Mouse (Mus musculus) olfactory bulb, adult 2 months (tissue): Measurements from ENCODE around the gene Atp2a2.

Source experiments
- CTCF ChIP-seq: fragments of 200-500 bp; IDR thresholded peaks from 2 replicates; pipeline ENCODE4 v1.5.1; 2012; ENCODE audit warnings: low read depth, mild to moderate bottlenecking, low read length, moderate library complexity; ENCODE audit not compliant: insufficient read depth
- POLR2A ChIP-seq: fragments of 200-500 bp; IDR thresholded peaks from 2 replicates; pipeline ENCODE4 v1.6.1; 2012; ENCODE audit warnings: mild to moderate bottlenecking, low read depth, low read length, moderate library complexity; ENCODE audit not compliant: insufficient read depth

DNA sequence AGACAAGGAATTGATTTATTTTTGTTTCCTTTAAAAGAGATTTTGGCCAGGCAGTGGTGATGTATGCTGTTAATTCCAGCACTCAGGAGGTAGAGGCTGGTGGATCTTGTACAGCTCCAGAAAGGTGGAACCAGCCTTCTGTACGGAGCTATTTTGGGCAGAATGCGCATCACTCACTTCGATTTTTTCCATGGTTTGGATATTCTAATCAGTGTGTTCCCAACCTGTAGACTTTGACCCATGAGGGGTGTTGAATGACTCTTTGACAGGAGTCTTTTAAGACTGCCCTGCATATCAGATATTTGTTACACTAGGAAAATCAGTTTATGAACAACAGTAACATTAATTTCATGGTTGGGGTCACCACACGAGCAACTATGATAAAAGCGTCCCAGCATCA is 50.7 kb downstream of the Atp2a2 start:
- TF ChIP-seq POLR2A (no peak), CTCF (no peak)
